Comparison of ENCODE assay signal across 13 mouse cellular contexts in the genomic region with DNA sequence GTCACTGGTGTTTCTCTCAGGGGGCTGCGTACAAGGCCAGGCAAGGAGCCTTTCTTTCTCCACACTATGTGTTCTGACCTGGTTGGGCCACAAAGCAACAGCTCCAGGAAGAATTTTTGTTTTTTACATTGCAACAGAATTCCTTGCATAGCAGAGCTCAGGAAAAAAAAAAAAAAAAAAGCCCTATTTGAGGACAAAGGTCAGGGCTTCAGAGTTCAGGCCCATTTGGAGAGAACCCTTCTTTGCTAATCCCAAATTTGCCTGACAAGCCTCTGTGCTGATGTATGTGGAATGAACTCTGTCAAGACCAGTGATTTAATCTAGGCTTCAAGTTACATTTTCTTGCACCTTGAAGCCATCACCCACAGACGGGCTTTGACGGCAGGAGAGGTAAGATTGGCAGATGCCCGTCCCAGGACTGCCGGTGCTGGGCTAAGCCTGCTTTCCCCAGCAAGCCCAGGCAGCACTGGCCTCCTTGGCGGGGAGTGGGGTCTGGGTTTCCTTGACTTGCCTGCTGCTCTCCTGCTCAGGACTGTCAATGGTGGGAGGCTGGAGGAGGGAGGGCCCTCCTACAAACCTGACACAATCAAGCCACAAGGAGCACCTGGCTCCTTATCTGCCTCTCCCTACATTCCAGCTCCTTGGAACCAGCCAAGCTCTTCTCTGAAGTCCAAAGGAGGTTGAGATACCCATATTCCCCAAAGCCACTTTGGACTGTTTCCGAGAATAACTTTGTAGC. TPM values are rescaled to one million over a fixed set of nuclear protein-coding genes. Genes with fewer than 3 reads are reported as not detected.
A peak's percentile ranks its signal among the peaks of the same experiment; 100 is the strongest.
DNase-seq lines count a peak whose midpoint lies in the region; ATAC-seq and TF ChIP-seq lines count a peak whose summit lies in the region.
"Had no signal": no experiment of that assay in that cellular context is flagged by ENCODE, and none has a peak within 500 bp of the region (broad histone marks: within the 10 kb centered on the region; RNA-seq: fewer than 3 reads in every experiment).

No protein-coding gene starts in this region.

- no peak for TF ChIP-seq CTCF in heart, adult 2 months (IDR thresholded peaks at IDR 0.05)

- peaks cover 20% of the 10 kb centered on the region for H3K4me1 ChIP-seq in heart, embryonic 10.5 days
- H3K4me1 ChIP-seq in heart, adult 2 months (ENCODE audit: control insufficient read depth, insufficient read depth, low read length), result no peaks in the 10 kb centered on the region
- H3K4me1 ChIP-seq in liver, embryonic 13.5 days (replicated peaks), result peaks cover 68% of the 10 kb centered on the region
- peaks cover 14% of the 10 kb centered on the region for H3K4me1 ChIP-seq in intestine, embryonic 16.5 days (ENCODE audit: control insufficient read depth, insufficient read depth, low read length)
- H3K4me1 ChIP-seq in stomach, embryonic 15.5 days, result peaks cover 11% of the 10 kb centered on the region
- H3K4me1 ChIP-seq: forebrain, embryonic 13.5 days; neural tube, embryonic 15.5 days had no signal

- intact Hi-C loops in heart, adult 2 months (cut with DNase I), result no loop called here

- no peak for TF ChIP-seq POLR2A in heart, adult 2 months (IDR thresholded peaks at IDR 0.05; ENCODE audit: insufficient read depth, low read depth, low read length)

- peak overlapping the region; percentile 69 for H3K27ac ChIP-seq in heart, embryonic 10.5 days
- H3K27ac ChIP-seq in heart, adult 2 months, result no peak overlapping the region
- no peak overlapping the region; the same call in 1 of the 2 replicates for H3K27ac ChIP-seq in liver, embryonic 13.5 days
- H3K27ac ChIP-seq in intestine, embryonic 16.5 days (ENCODE audit: low read length), result peak overlapping the region; percentile 17
- peak overlapping the region; percentile 67 for H3K27ac ChIP-seq in stomach, embryonic 15.5 days
- H3K27ac ChIP-seq: forebrain, embryonic 13.5 days; neural tube, embryonic 15.5 days had no signal

- no peak for DNase-seq in heart, embryonic 10.5 days (ENCODE audit: low spot score)
- no peak for DNase-seq in heart, adult 2 months
- DNase-seq in liver, embryonic 13.5 days, result no peak
- no peak for DNase-seq in liver
- DNase-seq in embryo, embryonic 11 days, result no peak
- no peak for DNase-seq in thymus, postnatal 10 days (ENCODE audit: low spot score in 2 of 2)
- DNase-seq: kidney, adult 9 months; layer of hippocampus, postnatal 36 days had no signal

- H3K36me3 ChIP-seq in heart, embryonic 10.5 days, result no peaks in the 10 kb centered on the region
- no peaks in the 10 kb centered on the region for H3K36me3 ChIP-seq in heart, adult 2 months (ENCODE audit: control insufficient read depth, insufficient read depth, low read length)
- H3K36me3 ChIP-seq in liver, embryonic 13.5 days, result peaks cover 7% of the 10 kb centered on the region; the same call in 1 of the 2 replicates
- H3K36me3 ChIP-seq in intestine, embryonic 16.5 days (ENCODE audit: control insufficient read depth, insufficient read depth, low read length), result no peaks in the 10 kb centered on the region
- no peaks in the 10 kb centered on the region for H3K36me3 ChIP-seq in stomach, embryonic 15.5 days
- H3K36me3 ChIP-seq: neural tube, embryonic 15.5 days had no signal

- 0 out of 2 replicates have a peak overlapping the region, but pooled peaks have one; percentile 13 for H3K4me2 ChIP-seq in liver, embryonic 13.5 days
- no peak overlapping the region for H3K4me2 ChIP-seq in intestine, embryonic 16.5 days (ENCODE audit: low read depth, low read length)
- no peak overlapping the region for H3K4me2 ChIP-seq in stomach, embryonic 15.5 days
- H3K4me2 ChIP-seq: forebrain, embryonic 13.5 days; neural tube, embryonic 15.5 days had no signal

- WGBS in heart, embryonic 10.5 days, result 49% methylated on average over 7 of the region's 7 CpGs
- WGBS in heart, adult 2 months, result 86% methylated on average over 7 of the region's 7 CpGs
- 69% methylated on average over 7 of the region's 7 CpGs for WGBS in liver, embryonic 13.5 days (ENCODE audit: insufficient replicate concordance)
- 53% methylated on average over 7 of the region's 7 CpGs for WGBS in intestine, embryonic 16.5 days
- 50% methylated on average over 7 of the region's 7 CpGs for WGBS in stomach, embryonic 15.5 days

- no peak for TF ChIP-seq EP300 in heart, adult 2 months (IDR thresholded peaks at IDR 0.05; ENCODE audit: insufficient read depth, low read depth, low read length)

- H3K27me3 ChIP-seq in heart, embryonic 10.5 days (ENCODE audit: insufficient read depth, poor library complexity, severe bottlenecking), result no peaks in the 10 kb centered on the region
- H3K27me3 ChIP-seq in heart, adult 2 months (ENCODE audit: control insufficient read depth, insufficient read depth, low read length), result no peaks in the 10 kb centered on the region
- no peaks in the 10 kb centered on the region for H3K27me3 ChIP-seq in liver, embryonic 13.5 days
- H3K27me3 ChIP-seq in intestine, embryonic 16.5 days (replicated peaks; ENCODE audit: control insufficient read depth, insufficient read depth, low read length), result no peaks in the 10 kb centered on the region
- no peaks in the 10 kb centered on the region for H3K27me3 ChIP-seq in stomach, embryonic 15.5 days (replicated peaks)
- H3K27me3 ChIP-seq: forebrain, embryonic 13.5 days; neural tube, embryonic 15.5 days had no signal

- ATAC-seq in liver, embryonic 13.5 days (ENCODE audit: low read depth), result no peak
- peak; percentile 69 for ATAC-seq in intestine, embryonic 16.5 days
- no peak for ATAC-seq in stomach, embryonic 15.5 days (ENCODE audit: insufficient read depth, low FRiP score, low read depth)
- ATAC-seq: forebrain, embryonic 13.5 days; midbrain, embryonic 16.5 days had no signal

- no peak overlapping the region for H3K4me3 ChIP-seq in heart, embryonic 10.5 days
- H3K4me3 ChIP-seq in heart, adult 2 months, result no peak overlapping the region
- no peak overlapping the region for H3K4me3 ChIP-seq in liver, embryonic 13.5 days (replicated peaks)
- no peak overlapping the region for H3K4me3 ChIP-seq in intestine, embryonic 16.5 days (ENCODE audit: low read length)
- no peak overlapping the region for H3K4me3 ChIP-seq in stomach, embryonic 15.5 days (replicated peaks)
- H3K4me3 ChIP-seq: forebrain, embryonic 13.5 days; neural tube, embryonic 15.5 days had no signal

- H3K9me3 ChIP-seq in heart, embryonic 10.5 days, result no peaks in the 10 kb centered on the region
- peaks cover 7% of the 10 kb centered on the region for H3K9me3 ChIP-seq in liver, embryonic 13.5 days (replicated peaks)
- no peaks in the 10 kb centered on the region for H3K9me3 ChIP-seq in intestine, embryonic 16.5 days (ENCODE audit: control insufficient read depth, low read length)
- H3K9me3 ChIP-seq in stomach, embryonic 15.5 days, result no peaks in the 10 kb centered on the region
- H3K9me3 ChIP-seq: forebrain, embryonic 13.5 days; neural tube, embryonic 15.5 days had no signal

- no peaks in the 10 kb centered on the region for H3K79me2 ChIP-seq in heart, adult 2 months (replicated peaks; ENCODE audit: control insufficient read depth, insufficient read depth, low read length)

- no peak overlapping the region for H3K9ac ChIP-seq in heart, adult 2 months (ENCODE audit: low read depth, low read length)
- H3K9ac ChIP-seq in liver, embryonic 13.5 days, result no peak overlapping the region
- H3K9ac ChIP-seq in intestine, embryonic 16.5 days (ENCODE audit: low read depth, low read length), result no peak overlapping the region
- no peak overlapping the region for H3K9ac ChIP-seq in stomach, embryonic 15.5 days
- H3K9ac ChIP-seq: forebrain, embryonic 13.5 days; neural tube, embryonic 15.5 days had no signal

RNA-seq across cellular contexts. Expression of gene Scgb1a1, which starts 40.4 kb away (rescaled TPM):
- polyA plus RNA-seq in heart, embryonic 10.5 days (2016; fragmentation: Nextera tagmentation; extraction: Ambion mirVana), result not detected in 2 replicates
- under 1 TPM in 1 of 2 experiments, not detected in 1; 0.73 TPM for total RNA-seq in heart, adult 2 months (2021)
- polyA plus RNA-seq in heart, adult 2 months (2012; rRNA removed), result 0.50 and 2,957 TPM in 2 replicates
- polyA plus RNA-seq in liver, embryonic 13.5 days (2015; fragmentation: Nextera tagmentation; extraction: Ambion mirVana), result not detected in 2 replicates
- polyA plus RNA-seq in intestine, embryonic 16.5 days (2015; fragmentation: Nextera tagmentation; extraction: Ambion mirVana), result not detected in 2 replicates
- polyA plus RNA-seq in stomach, embryonic 15.5 days (2015; fragmentation: Nextera tagmentation; extraction: Ambion mirVana), result not detected in 2 replicates
- total RNA-seq: layer of hippocampus, postnatal 36 days had no signal
- polyA plus RNA-seq: forebrain, embryonic 13.5 days; midbrain, embryonic 16.5 days; neural tube, embryonic 15.5 days had no signal

RNA-seq across cellular contexts. Expression of gene Ahnak, which starts 58.3 kb away (rescaled TPM):
- polyA plus RNA-seq in heart, embryonic 10.5 days (2016; fragmentation: Nextera tagmentation; extraction: Ambion mirVana), result 15.1 and 19.4 TPM in 2 replicates
- 100 to 1,000 TPM; 299 to 348 TPM for total RNA-seq in heart, adult 2 months (2021)
- polyA plus RNA-seq in heart, adult 2 months (2012; rRNA removed), result 23.0 and 42.5 TPM in 2 replicates
- 1.4 and 1.6 TPM in 2 replicates for polyA plus RNA-seq in liver, embryonic 13.5 days (2015; fragmentation: Nextera tagmentation; extraction: Ambion mirVana)
- polyA plus RNA-seq in intestine, embryonic 16.5 days (2015; fragmentation: Nextera tagmentation; extraction: Ambion mirVana), result 16.5 and 20.8 TPM in 2 replicates
- 32.2 and 43.5 TPM in 2 replicates for polyA plus RNA-seq in stomach, embryonic 15.5 days (2015; fragmentation: Nextera tagmentation; extraction: Ambion mirVana)

Comparison
In these comparisons a context has a peak if more than half of its experiments do, and no peak if none do; other contexts are left out.
1. H3K27ac ChIP-seq: peak in heart, embryonic 10.5 days (single experiment), intestine, embryonic 16.5 days (single experiment) and stomach, embryonic 15.5 days (single experiment); none in heart, adult 2 months (single experiment) and liver, embryonic 13.5 days (single experiment).